Mouse (Mus musculus): ENCODE data around the gene Pfkfb4.

The Pfkfb4 gene

DNA sequence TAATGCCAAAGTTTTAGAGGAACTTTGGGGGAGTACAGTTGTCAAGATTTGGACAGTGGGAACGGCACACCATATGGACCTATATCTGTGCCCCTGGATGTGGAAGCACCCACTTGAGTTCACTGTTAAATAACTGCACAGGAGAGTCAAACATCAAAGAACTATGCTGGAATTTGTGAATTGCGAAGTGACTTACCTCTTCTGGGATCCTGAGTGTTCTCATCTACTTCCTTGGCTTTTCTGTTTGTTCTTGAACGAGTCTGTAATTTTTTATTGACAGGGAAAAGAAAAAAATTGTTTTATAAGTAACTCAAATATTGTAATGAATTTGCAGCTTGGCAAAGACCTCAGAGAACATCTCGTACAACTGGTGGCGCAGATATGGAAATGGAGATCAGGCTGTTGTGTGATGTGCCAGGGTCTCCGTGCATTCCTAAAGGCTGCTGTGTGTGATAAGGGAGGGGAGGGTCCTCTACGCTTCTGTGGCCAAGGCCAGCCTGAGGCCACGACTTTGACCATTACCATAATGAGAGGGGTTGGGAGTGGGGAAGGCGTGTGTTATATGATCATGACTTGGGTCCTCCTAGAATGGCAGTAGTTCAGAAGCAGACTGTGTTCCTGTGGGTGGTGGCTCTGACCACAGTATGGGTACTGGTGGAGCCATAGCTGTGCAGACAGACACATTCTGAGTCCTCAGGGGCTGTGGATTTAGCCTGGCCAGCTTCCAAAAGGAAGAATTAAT is 1.2 kb downstream of the Pfkfb4 start:
- DNase-seq (ENCODE audit: low read depth, low spot score): no peak

DNA sequence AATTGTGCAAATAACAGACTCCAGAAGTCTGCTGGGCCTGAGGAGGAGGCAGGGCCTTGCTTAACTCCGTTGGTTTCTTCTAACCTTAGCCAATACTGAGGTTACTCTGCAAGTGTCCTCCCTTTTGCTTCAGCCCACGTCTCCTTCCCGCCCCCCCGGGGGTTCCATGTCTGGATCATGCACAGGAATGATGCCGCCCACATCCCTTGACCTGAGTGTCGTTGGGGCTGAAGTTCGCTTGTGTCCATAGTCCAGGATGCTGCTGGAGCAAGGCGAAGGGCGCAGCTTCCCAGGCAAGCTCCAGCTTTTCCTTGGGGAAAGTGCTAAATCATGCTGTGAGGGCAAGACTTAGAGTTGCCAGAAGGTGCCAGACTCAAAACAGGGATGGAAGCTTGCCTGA is 4.8 kb downstream of the Pfkfb4 start:
- DNase-seq (ENCODE audit: low read depth, low spot score): no peak

DNA sequence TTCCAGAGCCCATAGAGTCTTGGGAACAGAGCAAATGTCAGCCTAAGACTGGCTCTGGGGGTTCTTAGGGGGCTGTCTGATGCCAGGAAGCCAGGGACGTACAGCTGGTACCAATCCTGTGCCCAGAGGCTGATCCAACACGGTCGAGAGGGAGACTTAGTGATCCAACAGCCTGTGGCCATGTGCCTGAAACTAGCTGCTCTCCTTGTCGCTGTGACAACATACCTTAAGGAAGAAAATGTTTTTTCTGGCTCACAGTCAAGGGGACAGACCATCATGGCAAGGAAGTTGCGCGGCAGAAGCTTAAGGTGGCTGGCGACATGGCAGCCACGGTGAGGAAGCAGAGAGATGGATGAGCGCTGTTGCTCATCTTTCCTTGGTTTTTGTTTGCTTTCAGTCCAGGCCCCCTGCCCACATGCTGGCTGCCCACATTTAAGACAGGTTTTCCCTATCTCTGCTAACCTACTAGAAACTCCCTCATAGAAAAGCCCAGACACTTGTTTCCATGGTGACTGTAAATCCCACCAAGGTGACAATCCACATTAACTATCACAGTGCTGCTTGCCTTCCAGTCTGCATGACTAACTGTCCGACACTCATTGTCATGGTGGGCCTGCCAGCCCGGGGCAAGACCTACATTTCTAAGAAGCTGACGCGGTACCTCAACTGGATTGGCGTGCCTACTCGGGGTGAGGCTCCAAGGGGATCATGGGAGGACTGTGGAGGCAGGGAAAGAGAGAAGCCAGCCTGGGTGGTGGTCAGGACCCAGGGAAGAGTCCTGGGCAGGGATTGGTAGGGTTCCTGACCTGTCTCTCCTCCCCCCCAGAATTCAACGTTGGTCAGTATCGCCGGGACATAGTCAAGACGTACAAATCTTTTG is 6.9 kb downstream of the Pfkfb4 start:
- DNase-seq (ENCODE audit: low read depth, low spot score): no peak

DNA sequence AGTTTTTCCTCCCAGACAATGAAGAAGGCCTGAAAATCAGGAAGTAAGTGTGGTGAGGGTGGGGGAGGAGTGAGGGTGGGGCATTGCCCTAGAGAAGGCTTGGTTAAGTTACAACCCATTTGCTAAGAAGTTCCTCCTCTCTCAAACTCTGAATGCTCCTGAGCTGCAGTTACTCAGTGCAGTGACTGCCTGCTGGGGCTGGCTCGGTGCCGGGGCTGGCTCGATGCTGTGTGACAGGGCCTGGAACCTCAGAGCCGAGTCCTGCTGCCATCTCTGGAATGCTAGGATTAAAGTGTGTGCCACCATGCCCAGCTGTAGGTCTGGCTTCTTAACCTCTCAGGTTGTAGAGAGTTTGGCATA is 7.6 kb downstream of the Pfkfb4 start:
- no peak for DNase-seq (ENCODE audit: low read depth, low spot score)

DNA sequence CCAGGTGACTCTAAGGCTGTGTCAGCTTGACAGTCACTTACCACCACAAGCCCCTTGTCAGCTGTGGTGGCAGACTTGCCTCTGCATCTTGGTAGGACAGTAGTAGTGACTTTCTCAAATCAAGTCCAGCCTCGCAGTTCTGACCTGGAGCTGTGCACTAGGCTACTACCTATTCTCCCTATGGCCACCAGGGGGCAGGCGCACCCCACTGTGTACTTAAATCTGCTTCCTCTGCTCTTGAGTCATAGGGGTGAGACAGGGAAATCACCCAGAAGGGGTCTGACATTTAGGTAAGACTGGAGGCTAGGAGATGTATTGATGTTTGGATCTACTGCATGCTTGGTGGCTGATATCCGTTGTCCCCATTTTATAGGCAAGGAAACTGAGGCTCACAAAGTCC is 9.1 kb downstream of the Pfkfb4 start:
- DNase-seq (ENCODE audit: low read depth, low spot score): peak; percentile 90

DNA sequence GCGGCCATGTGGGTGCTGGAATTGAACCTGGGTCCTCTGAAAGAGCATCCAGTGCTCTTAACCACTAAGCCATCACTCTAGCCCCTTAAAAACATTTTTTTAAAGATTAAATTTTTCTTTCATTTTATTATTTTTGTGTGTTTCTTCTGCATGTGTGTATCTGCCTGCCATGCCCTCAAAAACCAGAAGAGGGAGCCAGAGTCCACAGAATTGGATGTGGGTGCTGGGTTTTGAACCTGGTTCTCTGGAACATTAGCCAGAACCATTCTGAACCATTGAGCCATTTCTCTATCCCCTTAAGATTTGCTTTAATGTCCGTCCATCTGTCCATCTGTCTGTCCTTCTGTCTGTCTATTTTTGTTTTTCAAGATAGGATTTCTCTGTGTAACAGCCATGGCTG is 11.6 kb downstream of the Pfkfb4 start:
- DNase-seq (ENCODE audit: low read depth, low spot score): peak; percentile 84

DNA sequence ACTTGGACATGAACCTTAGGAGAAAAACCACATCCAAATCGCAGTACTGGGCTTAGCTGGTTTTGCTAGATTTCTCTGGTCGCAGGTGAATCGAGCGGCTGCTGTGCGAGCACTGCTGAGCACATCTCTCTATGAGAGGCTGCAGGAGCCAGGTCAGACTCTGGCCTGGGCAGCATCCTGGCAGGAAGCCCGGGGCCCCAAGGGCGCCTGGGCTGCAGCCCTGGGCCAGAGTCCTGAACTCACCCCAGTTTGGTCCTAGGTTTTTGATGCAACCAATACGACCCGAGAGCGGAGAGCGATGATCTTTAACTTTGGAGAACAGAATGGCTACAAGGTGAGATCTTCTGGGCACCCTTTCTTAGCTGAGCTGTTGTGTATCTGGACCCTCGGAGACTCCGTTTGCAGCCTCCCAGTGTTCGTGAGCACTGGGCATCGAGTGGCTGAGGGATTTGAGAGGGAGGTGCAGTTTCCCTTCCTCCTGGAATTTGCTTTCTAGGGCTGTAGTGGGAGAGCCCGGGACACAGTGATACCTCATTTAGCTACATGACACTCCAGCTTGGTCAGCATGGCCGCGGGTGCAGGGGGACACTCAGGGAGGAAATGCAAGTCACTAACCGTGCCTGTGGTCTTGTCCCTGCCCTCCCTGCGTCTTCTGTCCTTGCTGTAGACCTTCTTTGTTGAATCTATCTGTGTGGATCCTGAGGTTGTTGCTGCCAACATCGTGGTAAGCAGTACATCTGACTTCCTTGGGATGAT is 15.6 kb downstream of the Pfkfb4 start:
- no peak for DNase-seq (ENCODE audit: low read depth, low spot score)

DNA sequence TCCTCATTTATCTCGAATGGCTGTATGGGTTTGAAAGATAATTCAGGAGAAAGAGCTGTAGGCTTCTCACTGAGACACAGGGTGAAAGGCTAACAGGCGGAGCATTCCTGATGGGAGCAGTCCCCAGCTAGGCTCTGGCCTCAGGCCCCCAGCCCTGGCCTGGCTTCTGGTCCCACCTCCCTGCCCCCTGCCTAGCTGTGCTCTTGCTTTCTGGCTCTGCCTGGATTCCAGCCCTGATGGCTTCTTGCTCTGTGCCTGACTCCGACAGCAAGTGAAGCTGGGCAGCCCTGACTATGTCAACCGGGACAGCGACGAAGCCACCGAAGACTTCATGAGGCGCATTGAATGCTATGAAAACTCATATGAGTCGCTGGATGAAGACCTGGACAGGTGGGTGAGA is 16.5 kb downstream of the Pfkfb4 start:
- no peak for DNase-seq (ENCODE audit: low read depth, low spot score)

DNA sequence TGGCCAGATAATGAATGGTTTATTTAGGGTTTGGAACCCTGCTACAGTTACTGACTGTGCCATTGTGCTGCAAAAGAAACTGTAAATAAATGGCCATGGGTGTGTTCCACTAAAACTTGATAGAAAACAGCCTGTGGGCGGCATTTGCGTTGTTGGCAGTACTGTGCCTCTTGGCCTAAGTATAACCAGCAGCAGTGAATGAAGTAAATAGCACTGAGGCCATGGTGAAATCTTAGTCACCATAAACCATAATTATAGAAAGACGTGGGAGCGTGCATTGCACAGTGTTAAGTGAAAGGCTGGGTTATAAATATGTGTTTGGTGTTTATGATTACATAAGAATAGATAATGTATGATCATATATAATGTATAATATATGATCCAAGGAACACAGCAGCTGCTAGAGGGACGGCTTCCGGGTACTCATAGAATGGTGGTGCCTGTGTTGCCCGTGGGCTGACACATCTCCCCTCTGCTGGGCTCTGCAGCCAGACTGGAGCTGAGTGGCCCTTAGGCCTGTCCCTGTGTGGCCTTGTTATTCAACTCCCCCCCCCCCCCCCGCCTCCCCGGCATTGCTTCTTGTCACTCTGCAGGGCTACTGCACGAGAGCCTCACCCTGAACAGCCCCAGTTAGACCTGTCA is 17.5 kb downstream of the Pfkfb4 start:
- DNase-seq (ENCODE audit: low read depth, low spot score): no peak

DNA sequence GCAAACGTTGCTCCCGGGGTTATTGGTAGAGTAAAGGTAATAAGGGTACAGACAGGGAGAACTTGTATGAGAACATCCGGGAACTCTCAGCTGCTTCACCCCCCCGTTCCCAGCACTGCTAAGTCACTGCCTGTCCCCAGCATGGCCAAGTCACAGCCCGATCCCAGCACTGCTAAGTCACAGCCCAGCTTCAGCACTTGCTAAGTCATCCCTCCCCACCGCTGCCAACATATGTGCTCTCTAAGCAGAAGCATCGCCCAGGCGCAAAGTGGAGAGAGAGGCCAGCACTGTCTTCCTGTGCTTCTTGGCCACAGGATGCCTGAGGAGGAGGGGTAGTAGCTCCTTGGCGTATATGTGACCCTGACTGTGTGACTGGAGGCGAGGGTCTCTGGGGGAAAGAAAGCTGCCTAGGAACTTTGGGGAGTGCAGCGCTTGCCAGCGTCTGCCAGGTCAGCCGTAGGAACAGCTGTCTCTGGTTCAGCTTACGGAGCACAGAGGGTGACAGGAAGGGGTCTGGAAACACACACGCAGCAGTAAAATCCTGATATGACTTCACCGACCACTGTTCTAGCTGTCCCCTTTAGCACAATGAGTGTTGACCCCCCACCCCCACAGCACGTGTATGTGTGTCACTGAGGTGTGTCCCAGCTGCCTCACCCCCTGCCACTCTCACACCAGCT is 18.2 kb downstream of the Pfkfb4 start:
- DNase-seq (ENCODE audit: low read depth, low spot score): no peak

DNA sequence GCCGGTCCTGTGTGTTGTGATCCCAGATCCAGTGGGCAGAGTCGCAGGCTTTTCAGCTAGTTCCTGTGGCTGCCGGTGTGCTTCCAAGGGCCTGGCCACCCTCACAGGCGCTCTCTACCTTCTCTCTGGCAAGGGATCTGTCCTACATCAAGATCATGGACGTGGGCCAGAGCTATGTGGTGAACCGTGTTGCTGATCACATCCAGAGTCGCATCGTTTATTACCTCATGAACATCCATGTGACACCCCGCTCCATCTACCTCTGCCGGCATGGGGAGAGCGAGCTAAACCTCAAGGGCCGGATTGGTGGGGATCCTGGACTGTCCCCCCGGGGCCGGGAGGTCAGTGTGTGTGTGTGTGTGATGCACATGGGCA is 18.7 kb downstream of the Pfkfb4 start:
- DNase-seq (ENCODE audit: low read depth, low spot score): no peak

DNA sequence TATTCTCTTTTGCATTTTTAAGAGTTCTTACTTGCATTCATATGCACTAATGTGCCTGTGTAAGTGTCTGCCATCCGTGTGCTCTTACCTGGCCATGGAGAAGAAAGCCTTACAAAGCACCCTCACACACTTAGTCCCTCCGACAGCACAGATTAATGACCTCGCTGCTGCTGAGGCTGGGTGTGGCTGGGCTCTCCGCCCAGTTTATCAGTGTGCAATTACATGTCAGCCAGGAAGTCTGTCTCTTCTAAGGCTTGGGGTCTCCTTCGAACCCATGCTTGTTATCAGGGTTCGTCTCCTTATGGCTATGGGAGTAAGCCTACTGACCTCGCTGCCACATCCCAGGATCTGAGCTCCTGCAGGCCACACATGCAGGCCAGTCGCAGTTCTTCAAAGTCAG is 23.8 kb downstream of the Pfkfb4 start:
- no peak for DNase-seq (ENCODE audit: low read depth, low spot score)

DNA sequence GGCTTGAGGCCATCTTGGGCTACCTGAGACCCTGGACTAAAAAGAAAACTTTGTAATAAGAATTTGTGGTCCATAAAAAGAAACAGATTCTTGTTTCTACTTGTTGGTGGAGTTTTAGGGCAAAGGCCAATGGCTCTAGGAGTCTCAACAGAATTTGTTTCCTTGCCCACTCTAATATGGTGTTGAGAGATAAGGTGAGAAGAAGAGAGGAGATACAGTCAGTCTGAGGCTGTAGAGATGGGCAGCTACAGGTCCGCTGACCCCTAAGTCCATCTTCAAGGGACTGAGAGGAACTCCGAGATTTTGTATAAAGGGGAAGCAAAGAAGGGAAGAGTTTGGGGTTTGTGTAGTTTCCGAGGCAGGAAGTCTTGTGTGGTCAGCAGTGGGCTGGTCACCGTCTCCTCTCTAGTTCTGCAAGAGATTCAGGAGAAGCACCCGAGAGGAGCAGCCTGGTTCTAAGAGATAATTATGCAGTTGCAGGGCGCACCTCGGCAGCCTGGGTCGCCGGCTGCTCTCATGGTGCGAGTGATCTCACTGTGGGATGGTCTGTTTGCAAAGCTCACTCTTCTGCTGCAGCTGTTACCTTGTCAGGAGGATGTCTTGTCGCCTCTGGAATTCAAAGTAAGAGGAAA is 25.5 kb downstream of the Pfkfb4 start:
- no peak for DNase-seq (ENCODE audit: low read depth, low spot score)

DNA sequence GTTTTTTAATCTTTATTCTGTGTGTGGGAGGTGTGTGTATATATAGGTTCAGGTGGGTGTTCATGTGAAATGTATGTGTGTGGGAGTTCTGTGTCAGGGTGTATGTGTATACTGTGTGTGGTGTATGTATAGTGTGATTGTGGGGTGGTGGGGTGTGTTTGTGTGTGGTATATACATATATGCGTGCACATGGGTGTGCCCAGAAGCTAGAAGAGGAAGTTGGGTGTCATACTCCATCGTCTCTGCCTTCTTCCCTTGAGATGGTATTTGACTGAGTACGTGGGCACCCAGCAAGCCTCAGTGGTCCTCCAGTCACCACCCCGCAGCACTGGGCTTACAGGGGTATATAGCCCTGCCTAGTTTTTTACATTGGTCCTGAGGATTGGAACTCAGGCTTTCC is 29.9 kb downstream of the Pfkfb4 start:
- DNase-seq (ENCODE audit: low read depth, low spot score): no peak

DNA sequence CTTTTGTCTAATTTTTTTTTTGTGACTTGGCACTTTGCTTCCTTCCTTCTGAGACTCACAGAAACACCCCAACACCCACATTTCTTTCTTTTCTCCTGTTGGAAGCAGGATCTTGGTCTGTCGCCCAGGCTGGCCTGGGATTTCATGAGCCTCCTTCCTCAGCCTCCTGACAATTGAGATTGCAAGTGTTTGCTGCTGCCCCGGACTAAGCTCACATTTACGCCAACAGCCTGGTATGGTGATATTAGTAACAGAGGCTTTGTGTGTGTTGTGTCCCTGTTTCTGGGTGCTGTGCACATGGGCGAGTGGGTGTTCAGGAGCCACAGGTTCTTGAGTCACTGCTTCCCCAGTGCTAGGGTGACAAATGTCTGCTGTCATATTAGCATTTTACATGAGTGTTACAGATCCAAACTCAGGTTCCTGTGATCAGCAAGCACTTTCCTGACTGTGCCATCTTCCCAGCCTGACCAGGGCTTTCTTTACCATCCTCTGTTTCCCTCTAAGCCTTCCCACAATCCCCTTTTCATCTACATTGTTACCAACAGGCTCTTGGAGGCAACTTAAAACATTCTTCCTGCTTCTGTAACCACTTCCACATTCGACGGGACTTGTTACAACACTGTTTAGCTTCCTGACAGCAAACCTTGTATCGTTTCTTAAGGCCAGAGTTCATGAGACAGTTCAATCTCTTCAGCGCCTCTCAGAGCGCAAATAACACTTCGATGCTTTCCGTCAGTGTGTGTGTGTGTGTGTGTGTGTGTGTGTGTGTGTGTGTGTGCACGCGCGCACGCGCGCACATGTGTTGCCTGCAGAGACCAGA is 31.5 kb downstream of the Pfkfb4 start:
- DNase-seq (ENCODE audit: low read depth, low spot score): peak; percentile 55

DNA sequence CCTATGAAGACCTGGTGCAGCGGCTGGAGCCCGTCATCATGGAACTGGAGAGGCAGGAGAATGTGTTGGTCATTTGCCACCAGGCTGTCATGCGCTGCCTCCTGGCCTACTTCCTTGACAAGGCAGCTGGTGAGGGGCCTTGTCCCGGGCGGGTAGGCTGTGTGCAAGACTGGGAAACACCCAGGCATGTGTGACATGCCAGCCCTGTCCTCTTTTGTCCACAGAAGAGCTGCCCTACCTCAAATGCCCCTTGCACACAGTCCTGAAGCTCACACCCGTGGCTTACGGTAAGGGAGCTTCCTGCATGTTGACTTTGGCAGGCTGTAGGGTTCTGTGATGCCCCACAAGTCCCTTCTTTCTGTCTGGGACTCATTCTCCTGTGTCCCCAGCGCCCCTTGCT is 35.9 kb downstream of the Pfkfb4 start:
- DNase-seq (ENCODE audit: low read depth, low spot score): no peak

DNA sequence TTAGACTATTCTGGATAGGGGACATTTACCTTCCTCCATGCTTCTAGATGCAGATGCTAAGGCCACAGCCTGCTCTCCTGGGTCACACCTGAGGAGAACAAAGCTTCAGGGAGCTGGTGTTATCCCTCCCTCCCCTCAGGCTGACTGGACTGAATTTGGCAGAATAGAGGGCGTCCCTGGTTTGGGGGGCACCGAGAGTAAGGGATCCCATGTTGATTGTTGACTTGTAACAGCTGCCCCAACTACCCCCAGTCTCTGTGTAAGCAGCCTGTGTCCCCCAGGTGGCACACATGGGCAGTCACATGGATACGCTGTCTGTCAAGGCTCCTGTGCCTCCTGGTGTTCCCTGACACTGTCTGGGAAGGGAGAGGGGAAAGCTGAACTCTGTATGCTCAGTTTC is 36.8 kb downstream of the Pfkfb4 start:
- no peak for DNase-seq (ENCODE audit: low read depth, low spot score)

DNA sequence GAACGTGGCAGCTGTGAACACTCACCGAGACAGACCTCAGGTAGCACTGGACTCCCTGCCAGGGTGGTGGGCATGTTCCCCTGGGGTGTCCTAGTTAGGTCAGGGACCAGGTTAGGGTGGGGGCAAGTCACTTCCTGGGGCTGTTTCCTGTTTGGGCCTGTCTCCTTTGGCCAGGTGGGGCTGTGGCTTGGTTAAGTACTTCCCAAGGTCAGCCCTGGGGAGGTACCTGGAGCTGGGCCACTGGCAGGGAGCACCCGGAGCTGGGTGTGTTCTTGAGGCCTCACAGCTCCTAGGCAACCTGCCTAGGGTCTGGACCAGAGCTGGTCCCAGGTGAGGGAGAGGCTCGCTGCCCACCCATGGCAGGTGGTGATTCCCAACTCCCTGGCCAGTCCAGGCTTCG is 37.3 kb downstream of the Pfkfb4 start:
- no peak for DNase-seq (ENCODE audit: low read depth, low spot score)

DNA sequence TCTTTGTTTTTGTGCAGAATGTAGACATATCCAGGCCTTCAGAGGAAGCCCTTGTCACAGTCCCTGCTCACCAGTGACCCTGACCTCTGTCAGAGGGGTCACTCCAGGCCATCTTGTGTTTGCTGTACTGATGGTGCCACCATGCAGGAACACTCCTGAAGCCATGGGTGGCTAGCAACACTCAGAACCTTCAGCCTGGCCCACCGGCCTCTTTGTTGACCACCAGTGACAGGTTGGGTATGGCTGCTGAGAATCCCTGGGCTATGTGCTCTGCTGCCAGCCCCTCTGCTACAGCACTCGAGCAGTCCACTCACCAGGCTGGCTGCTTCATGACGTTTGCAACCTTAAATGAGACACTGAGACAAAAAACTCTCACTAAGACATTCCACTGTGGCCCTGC is 38.7 kb downstream of the Pfkfb4 start:
- no peak for DNase-seq (ENCODE audit: low read depth, low spot score)

DNA sequence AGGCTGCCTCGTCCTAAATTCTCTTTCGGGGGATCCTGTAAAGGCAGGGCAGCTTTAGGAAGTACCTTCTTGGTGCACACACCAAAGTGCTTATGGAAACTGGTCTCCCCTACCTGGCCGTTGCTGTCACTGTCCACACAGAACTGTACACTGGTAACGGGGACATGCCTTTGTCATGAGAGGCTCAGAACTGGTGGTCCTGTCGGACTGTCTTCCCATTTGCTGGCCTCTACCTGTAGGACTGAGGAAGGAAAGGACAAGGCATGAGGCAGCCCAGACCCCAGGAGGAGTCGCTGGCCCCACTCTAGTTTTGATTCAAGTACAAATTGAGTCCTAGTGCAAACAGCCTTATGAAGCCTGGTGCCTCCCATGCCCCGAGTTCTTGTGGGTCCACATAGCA is 39.4 kb downstream of the Pfkfb4 start:
- DNase-seq (ENCODE audit: low read depth, low spot score): no peak

Measured in CD4-positive, CD25-positive, alpha-beta regulatory T cell, adult 2 months (primary cell).